Mouse (Mus musculus) CH12.LX (cell line): ENCODE results near the gene Siglec1. TPM values are rescaled to one million over a fixed set of nuclear protein-coding genes. Genes with fewer than 3 reads are reported as not detected.

Source experiments
- DNase-seq: peaks from one replicate; pipeline ENCODE4 v3.0.0-alpha.2; 2013; ENCODE audit errors: extremely low read depth
- H3K27ac ChIP-seq: 2 replicates; pipeline ENCODE4 v1.5.1; 2012; ENCODE audit warnings: low read depth, mild to moderate bottlenecking, control low read depth, moderate library complexity; ENCODE audit not compliant: insufficient read depth
- H3K27me3 ChIP-seq: replicated peaks from 2 replicates; pipeline ENCODE3; 2012; ENCODE audit warnings: inconsistent platforms
- H3K36me3 ChIP-seq, 2 experiments: replicated peaks in 1 of 2; 2 replicates each; pipeline versions ENCODE3 to v1.6.1; 2012; ENCODE audit warnings: inconsistent platforms in 1 of 2, low read length in 1 of 2, mild to moderate bottlenecking in 1 of 2, mixed read lengths in 1 of 2, moderate library complexity in 1 of 2; ENCODE audit not compliant: control insufficient read depth in 1 of 2, insufficient read depth in 1 of 2
- H3K4me1 ChIP-seq, 2 experiments: 2 replicates each; pipeline ENCODE4 v1.6.1; 2012; ENCODE audit warnings: inconsistent platforms in 1 of 2, moderate library complexity in 1 of 2; ENCODE audit not compliant: insufficient read depth in 2 of 2, control insufficient read depth in 1 of 2
- H3K4me2 ChIP-seq: 2 replicates; pipeline ENCODE4 v1.6.1; 2012; ENCODE audit warnings: low read depth, mild to moderate bottlenecking, control low read depth; ENCODE audit not compliant: poor library complexity, insufficient read depth, severe bottlenecking
- H3K4me3 ChIP-seq, 3 experiments: fragments of 150-350 bp in 1 of 3; sonication (generic) in 1 of 3; replicated peaks in 1 of 3; 2 replicates each; pipeline versions ENCODE3 to v1.5.1; 2011 to 2012; ENCODE audit warnings: low read depth in 2 of 3, low read length in 2 of 3, mild to moderate bottlenecking in 2 of 3, moderate library complexity in 2 of 3, control low read depth in 1 of 3, improper control_type of control experiment in 1 of 3, inconsistent platforms in 1 of 3, mixed read lengths in 1 of 3; ENCODE audit not compliant: poor library complexity in 1 of 3
- H3K79me2 ChIP-seq: replicated peaks from 2 replicates; pipeline ENCODE4 v1.6.1; 2012; ENCODE audit warnings: mild to moderate bottlenecking, moderate library complexity; ENCODE audit not compliant: control insufficient read depth, poor library complexity, insufficient read depth, severe bottlenecking; ENCODE audit errors: extremely low read depth
- H3K9ac ChIP-seq: 2 replicates; pipeline ENCODE4 v1.6.1; 2012; ENCODE audit warnings: low read depth, mild to moderate bottlenecking, control low read depth, moderate library complexity; ENCODE audit not compliant: insufficient read depth
- H3K9me3 ChIP-seq: replicated peaks from 2 replicates; pipeline ENCODE3; 2012; ENCODE audit warnings: low read length, inconsistent platforms, mixed read lengths
- CTCF ChIP-seq, 2 experiments: IDR thresholded peaks in 1 of 2; conservative IDR thresholded peaks in 1 of 2; 2 replicates each; pipeline ENCODE4 v1.5.1; 2011 to 2012; ENCODE audit warnings: low read depth in 2 of 2, low read length in 2 of 2, improper control_type of control experiment in 1 of 2, inconsistent platforms in 1 of 2, mild to moderate bottlenecking in 1 of 2, moderate library complexity in 1 of 2
- ETS1 ChIP-seq: conservative IDR thresholded peaks from 2 replicates; pipeline ENCODE4 v1.6.1; 2012; ENCODE audit warnings: low read depth, mild to moderate bottlenecking, inconsistent platforms, low read length, improper control_type of control experiment, moderate library complexity
- HCFC1 ChIP-seq: IDR thresholded peaks from 2 replicates; pipeline ENCODE4 v1.6.1; 2012; ENCODE audit warnings: low read depth, mild to moderate bottlenecking, inconsistent platforms, low read length, improper control_type of control experiment
- NELFE ChIP-seq: IDR thresholded peaks from 2 replicates; pipeline ENCODE4 v1.6.1; 2011; ENCODE audit warnings: low read depth, low read length, improper control_type of control experiment
- POLR2A ChIP-seq: IDR thresholded peaks from 2 replicates; pipeline ENCODE4 v1.6.1; 2011; ENCODE audit warnings: low read depth, mild to moderate bottlenecking, improper control_type of control experiment, low read length
- TBP ChIP-seq: conservative IDR thresholded peaks from 2 replicates; pipeline ENCODE4 v1.6.1; 2011; ENCODE audit warnings: low read depth, low read length, improper control_type of control experiment
- USF1 ChIP-seq: IDR thresholded peaks from 2 replicates; pipeline ENCODE4 v1.6.1; 2014; ENCODE audit warnings: low read depth, mild to moderate bottlenecking, inconsistent platforms, low read length, improper control_type of control experiment
- USF2 ChIP-seq: conservative IDR thresholded peaks from 2 replicates; pipeline ENCODE4 v1.6.1; 2011; ENCODE audit warnings: low read depth, low read length, improper control_type of control experiment
- ZKSCAN1 ChIP-seq: IDR thresholded peaks from 2 replicates; pipeline ENCODE4 v1.6.1; 2012; ENCODE audit warnings: low read depth, inconsistent platforms, low read length, improper control_type of control experiment, borderline replicate concordance
- dilution Hi-C: fragments of 300-500 bp; cut with MboI; formaldehyde crosslinking; loops from 2 replicates; pipeline ENCODE4 v1.14.3; 2020; ENCODE audit warnings: low sequenced_read_pairs; ENCODE audit not compliant: extremely low pct_unique_long_range_greater_than_20kb, extremely low pct_ligation_motif_present
- in situ Hi-C: fragments of 300-500 bp; cut with MboI; formaldehyde crosslinking; loops from 3 replicates; pipeline ENCODE4 v1.14.3; 2019; ENCODE audit warnings: low sequenced_read_pairs, low pct_ligation_motif_present, low pct_unique_long_range_greater_than_20kb, mixed read lengths
- polyA plus RNA-seq: library from polyadenylated mRNA; unstranded; fragments of >175 nt; gene quantifications from 2 replicates; pipeline ENCODE4 v1.2.1, GENCODE M21; 2012; ENCODE audit warnings: low read depth; ENCODE audit not compliant: insufficient read length
- total RNA-seq, 2 experiments: library from RNA; depleted of rRNA; stranded (reverse); fragments of 300-350 nt in 1 of 2; fragments of >200 nt in 1 of 2; gene quantifications; 2 replicates each; pipeline ENCODE4 v1.2.3; 2012 to 2014

Siglec1 gene
- total and polyA plus RNA-seq, 3 experiments, result not detected

DNA sequence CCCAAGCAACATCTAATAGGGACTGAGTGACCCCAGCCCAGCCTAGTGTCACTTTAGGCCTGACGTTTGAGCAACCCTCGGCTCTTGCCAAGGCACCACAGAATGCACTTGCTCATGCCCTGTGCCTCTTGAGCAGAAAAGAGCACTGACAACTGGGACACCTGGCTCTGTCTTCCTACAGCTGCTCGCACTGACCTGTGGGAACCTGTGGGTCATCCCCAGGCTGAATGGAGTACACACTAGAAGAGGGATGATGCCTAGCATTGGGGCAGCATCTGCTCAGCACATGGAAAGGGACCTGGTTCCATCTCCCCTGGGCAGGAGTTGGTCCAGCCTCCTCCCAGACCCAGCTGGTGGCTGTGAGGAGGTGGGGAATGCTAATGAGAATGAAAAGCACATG lies 59.6 kb downstream of the Siglec1 start:
- in situ Hi-C loops, result no loop called here
- no peak overlapping the region for H3K9ac ChIP-seq
- no peak overlapping the region for H3K27ac ChIP-seq
- H3K4me1 ChIP-seq, result peaks cover 0 to 11% of the 10 kb centered on the region in 2 experiments; a peak in 1 of 4 replicates
- TF ChIP-seq POLR2A (no peak), TBP (no peak), HCFC1 (no peak), USF1 (no peak), NELFE (no peak), ETS1 (no peak), CTCF (conservative IDR thresholded peaks at IDR 0.05 in 1 of 2, IDR thresholded peaks at IDR 0.05 in 1 of 2; ENCODE audit: low read depth in 2 of 2, low read length in 2 of 2) (no peak), ZKSCAN1 (no peak), USF2 (no peak)
- no peak overlapping the region for H3K4me3 ChIP-seq
- dilution Hi-C loops, result no loop called here
- DNase-seq, result no peak
- no peaks in the 10 kb centered on the region for H3K79me2 ChIP-seq
- H3K36me3 ChIP-seq, result peaks cover 4 to 32% of the 10 kb centered on the region in 2 experiments
- no peaks in the 10 kb centered on the region for H3K27me3 ChIP-seq
- no peak overlapping the region for H3K4me2 ChIP-seq
- no peaks in the 10 kb centered on the region for H3K9me3 ChIP-seq

DNA sequence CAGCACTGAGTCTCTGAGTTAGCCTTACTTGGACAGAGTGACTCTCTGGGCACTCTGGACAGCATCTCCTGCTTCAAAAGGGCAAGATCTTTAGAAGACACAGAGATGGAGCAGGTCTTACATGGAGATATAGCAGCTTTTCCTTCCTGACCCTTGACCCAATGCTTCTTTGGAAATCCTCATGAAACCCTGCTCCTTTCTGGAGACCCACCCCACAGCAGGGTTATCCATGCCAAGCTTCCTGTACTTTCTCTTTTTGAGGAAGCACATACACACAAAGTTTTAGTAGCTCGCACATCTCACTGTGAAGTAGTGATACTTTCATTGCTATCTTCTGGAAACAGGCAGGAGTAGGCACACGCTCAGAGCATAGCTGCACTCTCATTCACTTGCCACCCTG lies 61.3 kb downstream of the Siglec1 start:
- no peaks in the 10 kb centered on the region for H3K9me3 ChIP-seq
- H3K27me3 ChIP-seq, result no peaks in the 10 kb centered on the region
- H3K36me3 ChIP-seq, result peaks cover 4 to 39% of the 10 kb centered on the region in 2 experiments
- H3K4me1 ChIP-seq, result peaks cover 2 to 21% of the 10 kb centered on the region in 2 experiments; a peak in 2 of 4 replicates
- no peak overlapping the region for H3K4me2 ChIP-seq
- dilution Hi-C loops, result no loop called here
- TF ChIP-seq USF1, result no peak
- TF ChIP-seq, all 38 proteins: peak for 0
- H3K79me2 ChIP-seq, result no peaks in the 10 kb centered on the region
- in situ Hi-C loops, result no loop called here
- no peak overlapping the region for H3K9ac ChIP-seq
- no peak for DNase-seq
- H3K27ac ChIP-seq, result no peak overlapping the region
- no peak overlapping the region for H3K4me3 ChIP-seq

Other genes starting within 250 kb of the Siglec1 start
- 3.3 and 4.2 TPM in 2 replicates for gene 4930402H24Rik, start 180.4 kb downstream of the Siglec1 start, total RNA-seq (2012; rRNA removed)
- 3.1 and 4.2 TPM in 2 replicates for gene 4930402H24Rik, start 180.4 kb downstream of the Siglec1 start, total RNA-seq (2014; rRNA removed)
- 2.6 and 4.8 TPM in 2 replicates for gene 4930402H24Rik, start 180.4 kb downstream of the Siglec1 start, polyA plus RNA-seq
- gene Atrn, start 180.3 kb downstream of the Siglec1 start, total RNA-seq (2012; rRNA removed), result 4.4 and 4.5 TPM in 2 replicates
- 4.0 TPM in 2 replicates for gene Atrn, start 180.3 kb downstream of the Siglec1 start, total RNA-seq (2014; rRNA removed)
- 4.9 and 5.8 TPM in 2 replicates for gene Atrn, start 180.3 kb downstream of the Siglec1 start, polyA plus RNA-seq
- gene Gfra4, start 43.7 kb downstream of the Siglec1 start, total RNA-seq (2012; rRNA removed), result not detected in 2 replicates
- not detected in 2 replicates for gene Gfra4, start 43.7 kb downstream of the Siglec1 start, total RNA-seq (2014; rRNA removed)
- not detected in 2 replicates for gene Gfra4, start 43.7 kb downstream of the Siglec1 start, polyA plus RNA-seq
- gene Adam33, start 23.0 kb downstream of the Siglec1 start, total RNA-seq (2012; rRNA removed), result 0.17 TPM in 2 replicates
- gene Adam33, start 23.0 kb downstream of the Siglec1 start, total RNA-seq (2014; rRNA removed), result not detected in 2 replicates
- 0.21 and 0.44 TPM in 2 replicates for gene Adam33, start 23.0 kb downstream of the Siglec1 start, polyA plus RNA-seq
- gene Hspa12b, start 40.5 kb upstream of the Siglec1 start, total RNA-seq (2012; rRNA removed), result 1.3 and 1.7 TPM in 2 replicates
- gene Hspa12b, start 40.5 kb upstream of the Siglec1 start, total RNA-seq (2014; rRNA removed), result 0.24 and 0.56 TPM in 2 replicates
- gene Hspa12b, start 40.5 kb upstream of the Siglec1 start, polyA plus RNA-seq, result 2.0 TPM in 2 replicates
- not detected in 2 replicates for gene Gm11037, start 46.7 kb upstream of the Siglec1 start, total RNA-seq (2012; rRNA removed)
- gene Gm11037, start 46.7 kb upstream of the Siglec1 start, total RNA-seq (2014; rRNA removed), result not detected in 2 replicates
- not detected in 2 replicates for gene Gm11037, start 46.7 kb upstream of the Siglec1 start, polyA plus RNA-seq
- 25.3 and 36.5 TPM in 2 replicates for gene 1700037H04Rik, start 73.3 kb upstream of the Siglec1 start, total RNA-seq (2012; rRNA removed)
- gene 1700037H04Rik, start 73.3 kb upstream of the Siglec1 start, total RNA-seq (2014; rRNA removed), result 11.2 and 16.0 TPM in 2 replicates
- 40.0 and 43.0 TPM in 2 replicates for gene 1700037H04Rik, start 73.3 kb upstream of the Siglec1 start, polyA plus RNA-seq
- gene Cenpb, start 93.3 kb upstream of the Siglec1 start, total RNA-seq (2012; rRNA removed), result 24.4 and 26.8 TPM in 2 replicates
- 17.3 and 18.1 TPM in 2 replicates for gene Cenpb, start 93.3 kb upstream of the Siglec1 start, total RNA-seq (2014; rRNA removed)
- gene Cenpb, start 93.3 kb upstream of the Siglec1 start, polyA plus RNA-seq, result 26.1 and 26.6 TPM in 2 replicates
- 11.6 and 14.4 TPM in 2 replicates for gene Cdc25b, start 100.2 kb upstream of the Siglec1 start, total RNA-seq (2012; rRNA removed)
- 23.3 and 24.0 TPM in 2 replicates for gene Cdc25b, start 100.2 kb upstream of the Siglec1 start, total RNA-seq (2014; rRNA removed)
- 21.3 and 22.8 TPM in 2 replicates for gene Cdc25b, start 100.2 kb upstream of the Siglec1 start, polyA plus RNA-seq
- 0.97 and 1.0 TPM in 2 replicates for gene Spef1, start 100.5 kb upstream of the Siglec1 start, total RNA-seq (2012; rRNA removed)
- 0.34 and 0.45 TPM in 2 replicates for gene Spef1, start 100.5 kb upstream of the Siglec1 start, total RNA-seq (2014; rRNA removed)
- 1.2 TPM in 2 replicates for gene Spef1, start 100.5 kb upstream of the Siglec1 start, polyA plus RNA-seq
- gene Ap5s1, start 120.3 kb upstream of the Siglec1 start, total RNA-seq (2012; rRNA removed), result 9.1 and 10.4 TPM in 2 replicates
- 19.8 and 22.5 TPM in 2 replicates for gene Ap5s1, start 120.3 kb upstream of the Siglec1 start, total RNA-seq (2014; rRNA removed)
- 8.1 and 9.9 TPM in 2 replicates for gene Ap5s1, start 120.3 kb upstream of the Siglec1 start, polyA plus RNA-seq
- 25.6 and 25.9 TPM in 2 replicates for gene Mavs, start 147.3 kb upstream of the Siglec1 start, total RNA-seq (2012; rRNA removed)
- gene Mavs, start 147.3 kb upstream of the Siglec1 start, total RNA-seq (2014; rRNA removed), result 18.5 and 18.6 TPM in 2 replicates
- 26.8 and 34.5 TPM in 2 replicates for gene Mavs, start 147.3 kb upstream of the Siglec1 start, polyA plus RNA-seq
- gene Pank2, start 175.7 kb upstream of the Siglec1 start, total RNA-seq (2012; rRNA removed), result 16.6 and 19.0 TPM in 2 replicates
- 25.6 and 28.6 TPM in 2 replicates for gene Pank2, start 175.7 kb upstream of the Siglec1 start, total RNA-seq (2014; rRNA removed)
- gene Pank2, start 175.7 kb upstream of the Siglec1 start, polyA plus RNA-seq, result 34.7 and 43.2 TPM in 2 replicates